Mouse (Mus musculus): ENCODE measurements around the gene Clptm1. TPM values are rescaled to one million over a fixed set of nuclear protein-coding genes. Genes with fewer than 3 reads are reported as not detected.
A peak's percentile ranks its signal among the peaks of the same experiment; 100 is the strongest.

Gene Clptm1
- polyA plus RNA-seq, 1 experiment from 2014 or later, result 89.9 TPM

DNA sequence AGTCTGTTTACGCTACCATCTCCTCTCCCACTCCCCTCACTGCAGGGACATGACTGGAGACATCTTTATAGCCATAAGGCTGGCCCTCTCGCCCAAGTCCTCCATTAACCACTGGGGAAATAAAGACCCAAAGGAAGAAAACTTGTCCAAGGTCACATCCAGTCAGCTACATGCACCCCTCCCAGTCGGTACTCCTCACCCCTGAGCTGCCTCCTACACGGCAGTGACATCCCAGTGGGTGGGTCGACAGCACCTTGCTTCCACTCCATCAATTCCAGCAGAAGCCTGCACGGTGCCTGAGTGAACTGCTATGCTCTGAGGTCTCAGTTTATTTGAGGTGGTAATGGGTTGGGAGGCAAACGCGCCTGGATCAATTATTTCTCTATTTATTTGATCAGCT is 893 bp downstream of the Clptm1 start:
- 16% methylated on average over 8 of the region's 8 CpGs for WGBS
- Histone ChIP-seq H3K27me3 (replicated peaks; ENCODE audit: control insufficient read depth, insufficient read depth, low read length) (no peaks in the 10 kb centered on the region), H3K4me2 (peak overlapping the region; percentile 96), H3K9me3 (ENCODE audit: control insufficient read depth, low read length) (no peaks in the 10 kb centered on the region), H3K36me3 (ENCODE audit: control insufficient read depth, insufficient read depth, low read length) (peaks cover 15% of the 10 kb centered on the region), H3K4me3 (ENCODE audit: low read depth, low read length) (peak overlapping the region; percentile 100), H3K4me1 (replicated peaks; ENCODE audit: control insufficient read depth, insufficient read depth, low read length) (peaks cover 12% of the 10 kb centered on the region), H3K9ac (ENCODE audit: low read depth, low read length) (peak overlapping the region; percentile 98), H3K27ac (ENCODE audit: low read depth, low read length) (peak overlapping the region; percentile 71; the same call in 1 of the 2 replicates)
- no peak for ATAC-seq (replicated peaks; ENCODE audit: low FRiP score)
- DNase-seq (ENCODE audit: low spot score), result no peak

DNA sequence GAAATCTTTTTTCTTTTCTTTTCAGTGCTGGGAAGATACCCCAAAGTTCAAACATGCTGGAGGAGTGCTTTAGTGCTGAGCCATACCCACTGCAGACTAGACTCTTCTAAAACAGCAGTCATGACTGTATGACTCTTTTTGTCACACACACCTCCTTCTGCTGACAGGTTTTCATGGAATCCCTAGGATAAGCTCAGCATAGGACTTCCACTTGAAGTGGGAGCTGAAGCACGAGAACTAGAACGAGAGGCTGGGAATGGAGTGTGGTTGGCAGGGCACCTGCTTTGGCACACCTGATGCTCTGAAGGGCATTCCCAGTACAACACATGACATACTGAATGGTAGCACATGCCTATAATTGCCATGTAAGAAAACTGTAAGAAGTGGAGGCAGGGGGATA is 12.2 kb downstream of the Clptm1 start:
- no peaks in the 10 kb centered on the region for H3K27me3 ChIP-seq (replicated peaks; ENCODE audit: control insufficient read depth, insufficient read depth, low read length)
- H3K36me3 ChIP-seq (ENCODE audit: control insufficient read depth, insufficient read depth, low read length), result peaks cover 26% of the 10 kb centered on the region
- WGBS, result 91% methylated on average over 2 of the region's 2 CpGs
- H3K9me3 ChIP-seq (ENCODE audit: control insufficient read depth, low read length), result no peaks in the 10 kb centered on the region
- no peak overlapping the region for H3K9ac ChIP-seq (ENCODE audit: low read depth, low read length)
- H3K4me2 ChIP-seq, result no peak overlapping the region
- peaks cover 9% of the 10 kb centered on the region for H3K4me1 ChIP-seq (replicated peaks; ENCODE audit: control insufficient read depth, insufficient read depth, low read length)
- DNase-seq (ENCODE audit: low spot score), result no peak
- no peak overlapping the region for H3K27ac ChIP-seq (ENCODE audit: low read depth, low read length)
- H3K4me3 ChIP-seq (ENCODE audit: low read depth, low read length), result no peak overlapping the region
- no peak for ATAC-seq (replicated peaks; ENCODE audit: low FRiP score)

DNA sequence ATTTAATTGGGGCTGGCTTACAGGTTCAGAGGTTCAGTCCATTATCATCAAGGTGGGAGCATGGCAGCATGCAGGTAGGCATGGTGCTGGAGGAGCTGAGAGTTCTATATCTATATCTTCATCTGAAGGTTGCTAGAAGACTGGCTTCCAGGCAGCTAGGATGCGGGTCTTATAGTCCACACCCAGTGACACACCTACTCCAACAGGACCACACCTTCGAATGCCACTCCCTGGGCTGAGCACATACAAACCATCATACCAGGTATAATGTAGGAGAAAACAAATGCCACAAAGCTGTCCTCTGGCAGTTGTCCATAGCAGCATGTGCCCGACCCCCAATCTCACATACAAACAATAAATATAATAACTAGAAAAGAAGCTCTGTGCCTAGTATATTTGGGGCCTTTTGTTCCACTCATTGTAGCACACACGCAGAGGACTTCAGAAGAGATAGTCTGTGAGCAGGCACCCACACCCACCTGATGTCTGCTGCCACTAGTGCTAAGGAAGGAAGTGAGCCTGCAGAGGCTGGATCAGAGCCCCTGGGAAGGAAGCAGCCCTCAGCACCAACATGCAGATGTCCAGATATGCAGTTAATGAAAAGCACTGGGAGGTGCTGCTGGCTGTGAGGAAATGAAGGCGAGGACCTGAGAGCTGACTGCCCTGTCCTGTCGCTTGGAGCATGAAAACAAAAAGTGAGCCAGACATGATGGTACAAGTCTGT is 13.6 kb downstream of the Clptm1 start:
- Histone ChIP-seq H3K27me3 (replicated peaks; ENCODE audit: control insufficient read depth, insufficient read depth, low read length) (no peaks in the 10 kb centered on the region), H3K36me3 (ENCODE audit: control insufficient read depth, insufficient read depth, low read length) (peaks cover 30% of the 10 kb centered on the region), H3K27ac (ENCODE audit: low read depth, low read length) (no peak overlapping the region), H3K4me3 (ENCODE audit: low read depth, low read length) (no peak overlapping the region), H3K4me2 (no peak overlapping the region), H3K4me1 (replicated peaks; ENCODE audit: control insufficient read depth, insufficient read depth, low read length) (peaks cover 9% of the 10 kb centered on the region), H3K9me3 (ENCODE audit: control insufficient read depth, low read length) (no peaks in the 10 kb centered on the region), H3K9ac (ENCODE audit: low read depth, low read length) (no peak overlapping the region)
- DNase-seq (ENCODE audit: low spot score), result no peak
- WGBS, result 64% methylated on average over 6 of the region's 6 CpGs
- peak; percentile 48; the same call in 1 of the 2 replicates for ATAC-seq (replicated peaks; ENCODE audit: low FRiP score)

DNA sequence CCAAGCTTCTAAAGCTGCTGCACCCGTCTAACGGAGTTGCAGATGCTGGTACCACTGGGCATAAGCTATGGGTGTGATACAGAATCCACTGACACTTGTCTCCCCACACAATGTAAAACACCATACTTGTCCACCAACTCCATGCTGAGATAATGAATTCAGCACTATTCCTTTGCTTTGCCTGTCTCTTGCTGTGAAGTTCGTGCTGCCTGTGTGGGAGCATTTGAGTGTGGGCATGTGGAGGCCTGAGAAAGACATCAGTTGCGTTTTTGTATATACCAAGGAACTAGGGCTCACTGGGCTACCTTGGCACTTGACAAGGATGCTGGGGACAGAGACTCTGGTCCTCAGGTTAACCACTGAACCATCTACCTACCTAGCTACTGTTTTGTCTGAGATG is 23.6 kb downstream of the Clptm1 start:
- H3K4me3 ChIP-seq (ENCODE audit: low read depth, low read length), result no peak overlapping the region
- no peaks in the 10 kb centered on the region for H3K4me1 ChIP-seq (replicated peaks; ENCODE audit: control insufficient read depth, insufficient read depth, low read length)
- no peaks in the 10 kb centered on the region for H3K9me3 ChIP-seq (ENCODE audit: control insufficient read depth, low read length)
- peaks cover 68% of the 10 kb centered on the region for H3K36me3 ChIP-seq (ENCODE audit: control insufficient read depth, insufficient read depth, low read length)
- H3K27ac ChIP-seq (ENCODE audit: low read depth, low read length), result no peak overlapping the region
- H3K9ac ChIP-seq (ENCODE audit: low read depth, low read length), result no peak overlapping the region
- ATAC-seq (replicated peaks; ENCODE audit: low FRiP score) (no peak), DNase-seq (ENCODE audit: low spot score) (no peak)
- WGBS, result 98% methylated on average over 4 of the region's 4 CpGs
- H3K27me3 ChIP-seq (replicated peaks; ENCODE audit: control insufficient read depth, insufficient read depth, low read length), result no peaks in the 10 kb centered on the region
- H3K4me2 ChIP-seq, result no peak overlapping the region

DNA sequence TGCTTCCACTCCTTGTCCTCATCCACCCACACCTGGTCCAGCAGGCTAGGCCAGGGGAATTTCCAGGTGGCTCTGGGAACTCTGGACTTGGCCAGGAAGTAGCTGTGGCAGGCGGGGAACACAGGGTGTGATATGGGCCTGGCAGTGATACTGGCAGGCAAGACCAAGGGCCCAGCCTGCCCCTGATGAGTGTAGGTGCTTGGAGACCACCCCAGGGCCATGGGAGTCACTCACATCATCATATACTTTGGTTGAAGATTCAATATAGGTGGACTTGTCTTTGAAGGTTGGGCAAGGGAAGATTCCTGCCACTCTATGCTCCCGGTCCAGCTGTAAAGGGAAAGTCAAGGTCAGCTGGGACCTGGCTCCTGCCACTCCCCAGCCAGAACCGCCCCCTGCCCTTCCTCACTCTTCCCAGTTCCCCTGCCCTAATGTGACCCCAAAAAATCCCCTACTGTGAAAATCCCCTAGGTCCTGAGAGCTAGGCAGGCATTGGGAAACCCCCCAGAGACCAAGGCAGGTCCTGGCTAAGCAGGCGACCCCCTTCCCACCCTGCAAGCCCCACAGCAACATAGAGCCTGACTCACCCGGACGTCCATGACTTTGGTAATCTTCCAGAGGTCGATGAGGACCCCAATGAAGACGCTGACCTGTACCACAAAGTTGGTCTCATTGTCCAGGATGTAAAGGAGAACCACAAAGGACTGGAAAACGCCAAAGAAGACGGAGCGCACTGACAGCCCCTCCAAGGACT is 29.6 kb downstream of the Clptm1 start:
- ATAC-seq (replicated peaks; ENCODE audit: low FRiP score) (no peak), DNase-seq (ENCODE audit: low spot score) (no peak)
- no peak overlapping the region for H3K4me2 ChIP-seq
- H3K9me3 ChIP-seq (ENCODE audit: control insufficient read depth, low read length), result no peaks in the 10 kb centered on the region
- no peak overlapping the region for H3K9ac ChIP-seq (ENCODE audit: low read depth, low read length)
- H3K36me3 ChIP-seq (ENCODE audit: control insufficient read depth, insufficient read depth, low read length), result peaks cover 51% of the 10 kb centered on the region
- WGBS, result 86% methylated on average over 11 of the region's 11 CpGs
- H3K27me3 ChIP-seq (replicated peaks; ENCODE audit: control insufficient read depth, insufficient read depth, low read length), result no peaks in the 10 kb centered on the region
- H3K4me3 ChIP-seq (ENCODE audit: low read depth, low read length), result no peak overlapping the region
- H3K4me1 ChIP-seq (replicated peaks; ENCODE audit: control insufficient read depth, insufficient read depth, low read length), result peaks cover 20% of the 10 kb centered on the region
- H3K27ac ChIP-seq (ENCODE audit: low read depth, low read length), result no peak overlapping the region

DNA sequence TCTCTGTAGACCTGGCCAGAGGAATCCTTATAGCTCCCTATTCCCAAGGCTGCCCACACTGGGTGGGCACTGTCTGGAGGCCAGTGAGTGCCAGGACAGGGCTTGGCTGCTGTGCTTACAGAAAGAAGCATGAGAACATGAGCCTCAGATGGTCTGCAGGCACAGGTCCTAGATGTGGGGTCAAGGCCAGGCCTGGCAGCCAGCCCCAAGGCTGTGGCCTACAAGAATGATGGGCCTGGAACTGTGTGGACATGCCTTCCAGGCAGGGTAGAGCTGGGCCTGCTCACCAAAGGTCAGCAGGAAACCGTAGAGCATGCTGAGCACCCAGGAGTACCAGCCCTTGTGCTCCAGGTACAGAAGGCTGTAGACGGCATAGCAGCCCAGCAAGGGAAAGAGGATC is 30.2 kb downstream of the Clptm1 start:
- ATAC-seq (replicated peaks; ENCODE audit: low FRiP score), result no peak
- H3K4me1 ChIP-seq (replicated peaks; ENCODE audit: control insufficient read depth, insufficient read depth, low read length), result peaks cover 23% of the 10 kb centered on the region
- H3K9ac ChIP-seq (ENCODE audit: low read depth, low read length), result no peak overlapping the region
- no peak overlapping the region for H3K4me2 ChIP-seq
- peaks cover 49% of the 10 kb centered on the region for H3K36me3 ChIP-seq (ENCODE audit: control insufficient read depth, insufficient read depth, low read length)
- DNase-seq (ENCODE audit: low spot score), result no peak
- H3K4me3 ChIP-seq (ENCODE audit: low read depth, low read length), result no peak overlapping the region
- 96% methylated on average over 2 of the region's 2 CpGs for WGBS
- no peaks in the 10 kb centered on the region for H3K27me3 ChIP-seq (replicated peaks; ENCODE audit: control insufficient read depth, insufficient read depth, low read length)
- H3K9me3 ChIP-seq (ENCODE audit: control insufficient read depth, low read length), result no peaks in the 10 kb centered on the region
- no peak overlapping the region for H3K27ac ChIP-seq (ENCODE audit: low read depth, low read length)

DNA sequence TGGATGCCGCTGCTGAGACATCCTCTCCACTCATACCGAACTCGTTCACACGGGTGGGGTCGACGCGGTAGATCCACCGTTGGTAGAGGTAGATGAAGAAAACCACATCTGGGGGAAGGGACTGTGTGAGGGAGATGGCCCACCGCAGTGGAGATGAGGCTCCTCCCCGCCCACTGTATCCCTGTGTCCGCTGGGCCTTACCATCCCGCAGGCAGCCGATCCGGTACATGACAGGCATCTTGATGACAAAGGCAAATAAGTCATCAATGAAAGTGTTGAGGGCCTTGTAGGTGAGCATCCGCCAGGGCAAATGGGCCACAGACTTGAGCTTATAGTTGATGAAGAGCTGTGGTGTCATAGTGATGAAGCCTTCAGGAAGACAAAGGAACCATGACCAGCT is 31.0 kb downstream of the Clptm1 start:
- Histone ChIP-seq H3K4me3 (ENCODE audit: low read depth, low read length) (no peak overlapping the region), H3K4me2 (no peak overlapping the region), H3K36me3 (ENCODE audit: control insufficient read depth, insufficient read depth, low read length) (peaks cover 47% of the 10 kb centered on the region), H3K27ac (ENCODE audit: low read depth, low read length) (peak overlapping the region; percentile 72; the same call in 1 of the 2 replicates), H3K9ac (ENCODE audit: low read depth, low read length) (no peak overlapping the region), H3K27me3 (replicated peaks; ENCODE audit: control insufficient read depth, insufficient read depth, low read length) (no peaks in the 10 kb centered on the region), H3K9me3 (ENCODE audit: control insufficient read depth, low read length) (no peaks in the 10 kb centered on the region), H3K4me1 (replicated peaks; ENCODE audit: control insufficient read depth, insufficient read depth, low read length) (peaks cover 24% of the 10 kb centered on the region)
- ATAC-seq (replicated peaks; ENCODE audit: low FRiP score) (no peak), DNase-seq (ENCODE audit: low spot score) (no peak)
- 80% methylated on average over 15 of the region's 15 CpGs for WGBS

DNA sequence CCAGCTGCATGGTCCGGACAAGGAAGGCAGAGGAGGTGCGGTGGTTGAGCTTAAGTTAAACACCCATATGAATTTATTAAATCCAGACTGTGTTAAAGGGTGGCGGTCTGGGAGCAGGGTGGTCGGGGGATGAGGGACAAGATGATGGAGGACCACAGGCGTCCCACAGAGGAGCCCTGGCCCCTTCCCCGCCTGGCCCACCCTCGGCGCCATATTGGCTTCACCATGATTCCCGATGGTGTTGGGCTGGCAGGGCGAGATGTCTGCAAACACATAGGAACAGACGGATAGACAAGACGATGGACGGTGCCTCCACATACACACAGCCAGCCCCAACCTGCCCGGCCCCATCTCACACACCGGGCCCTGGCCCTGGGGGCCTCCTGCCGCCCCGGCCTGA is 31.6 kb downstream of the Clptm1 start:
- no peak for ATAC-seq (replicated peaks; ENCODE audit: low FRiP score)

More for the DNA sequence above, 31.6 kb downstream of the Clptm1 start:
- H3K4me2 ChIP-seq, result no peak overlapping the region
- 90% methylated on average over 17 of the region's 17 CpGs for WGBS
- H3K27ac ChIP-seq (ENCODE audit: low read depth, low read length), result peak overlapping the region; percentile 72
- peaks cover 41% of the 10 kb centered on the region for H3K36me3 ChIP-seq (ENCODE audit: control insufficient read depth, insufficient read depth, low read length)
- no peak for DNase-seq (ENCODE audit: low spot score)
- no peaks in the 10 kb centered on the region for H3K27me3 ChIP-seq (replicated peaks; ENCODE audit: control insufficient read depth, insufficient read depth, low read length)
- H3K4me1 ChIP-seq (replicated peaks; ENCODE audit: control insufficient read depth, insufficient read depth, low read length), result peaks cover 24% of the 10 kb centered on the region
- H3K9ac ChIP-seq (ENCODE audit: low read depth, low read length), result no peak overlapping the region
- H3K4me3 ChIP-seq (ENCODE audit: low read depth, low read length), result no peak overlapping the region
- no peaks in the 10 kb centered on the region for H3K9me3 ChIP-seq (ENCODE audit: control insufficient read depth, low read length)
